Mouse (Mus musculus) spleen, postnatal 4 days (tissue): ENCODE data around the gene Apela.

ENCODE experiments used
- DNase-seq, 2 experiments: peaks; one replicate each; pipeline ENCODE4 v3.0.0; 2022; ENCODE audit warnings: low spot score in 2 of 2

Apela gene

GRCm38 (mm10) chr8:65037117-65037533, at the start of gene Apela:
TSS of gene Apela (minus strand) at chr8:65037336.
- no peak for DNase-seq

- no peak for DNase-seq
Observed at GRCm38 (mm10) chr8:65085680-65086079, 48.5 kb upstream of the Apela start.

- DNase-seq = no peak
Observed at GRCm38 (mm10) chr8:65080731-65081130, 43.6 kb upstream of the Apela start.

- no peak for DNase-seq
Observed at GRCm38 (mm10) chr8:65074733-65075132, 37.6 kb upstream of the Apela start, which contains the start of gene Gm10663. TSS of gene Gm10663 (plus strand) at chr8:65075033.

GRCm38 (mm10) chr8:65070996-65071395, 33.9 kb upstream of the Apela start:
- no peak for DNase-seq

- DNase-seq = no peak
Observed at GRCm38 (mm10) chr8:65068473-65068819, 31.3 kb upstream of the Apela start.

- no peak for DNase-seq
Observed at GRCm38 (mm10) chr8:65067694-65068472, 30.7 kb upstream of the Apela start.

GRCm38 (mm10) chr8:65067031-65067430, 29.9 kb upstream of the Apela start:
- no peak for DNase-seq

- no peak for DNase-seq
Observed at GRCm38 (mm10) chr8:65065622-65066021, 28.5 kb upstream of the Apela start.

- no peak for DNase-seq
Observed at GRCm38 (mm10) chr8:65064071-65064470, 26.9 kb upstream of the Apela start.

- DNase-seq = no peak
Observed at GRCm38 (mm10) chr8:65062195-65062594, 25.1 kb upstream of the Apela start.

- DNase-seq = no peak
Observed at GRCm38 (mm10) chr8:65056722-65057121, 19.6 kb upstream of the Apela start.

GRCm38 (mm10) chr8:65053968-65054367, 16.8 kb upstream of the Apela start:
- no peak for DNase-seq

GRCm38 (mm10) chr8:65053554-65053953, 16.4 kb upstream of the Apela start:
- DNase-seq = no peak

GRCm38 (mm10) chr8:65047801-65048200, 10.7 kb upstream of the Apela start:
- DNase-seq = no peak

GRCm38 (mm10) chr8:65047193-65047592, 10.1 kb upstream of the Apela start:
- no peak for DNase-seq

- DNase-seq = no peak
Observed at GRCm38 (mm10) chr8:65046565-65046964, 9.4 kb upstream of the Apela start.

- no peak for DNase-seq
Observed at GRCm38 (mm10) chr8:65034136-65034535, 3.0 kb downstream of the Apela start.

- DNase-seq = no peak
Observed at GRCm38 (mm10) chr8:65033056-65033455, 4.1 kb downstream of the Apela start.

GRCm38 (mm10) chr8:65032107-65032506, 5.0 kb downstream of the Apela start:
- no peak for DNase-seq

GRCm38 (mm10) chr8:65030735-65031485, 6.2 kb downstream of the Apela start:
- DNase-seq = no peak

GRCm38 (mm10) chr8:65029776-65030175, 7.4 kb downstream of the Apela start:
- DNase-seq = no peak
